Comparison of ENCODE assay signal across 8 mouse cellular contexts in the genomic region with DNA sequence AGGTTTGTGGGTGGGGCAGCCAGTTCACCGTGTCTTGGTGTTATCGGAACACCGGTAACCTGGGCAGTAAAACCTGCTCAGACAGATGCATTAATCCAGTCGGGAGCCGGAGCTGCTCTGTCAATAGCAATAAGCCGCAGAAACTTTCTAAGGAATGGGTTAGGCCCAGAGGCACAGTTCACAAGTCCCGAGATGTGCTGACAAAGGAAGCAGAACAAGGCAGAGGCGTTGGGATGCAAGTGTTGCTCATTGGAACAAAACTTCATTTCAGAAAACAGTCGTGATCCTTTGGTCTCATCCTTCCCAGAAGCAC. TPM values are rescaled to one million over a fixed set of nuclear protein-coding genes. Genes with fewer than 3 reads are reported as not detected.
DNase-seq lines count a peak whose midpoint lies in the region; ATAC-seq and TF ChIP-seq lines count a peak whose summit lies in the region.

No protein-coding gene starts in this region.

- peaks cover 25% of the 10 kb centered on the region for H3K4me1 ChIP-seq in forebrain, embryonic 12.5 days
- peaks cover 13% of the 10 kb centered on the region; the same call in 1 of the 2 replicates for H3K4me1 ChIP-seq in liver, embryonic 13.5 days (replicated peaks)

- no peaks in the 10 kb centered on the region for H3K79me3 ChIP-seq in C2C12 (ENCODE audit: low read depth)

- peak overlapping the region; percentile 97 for H3K4me2 ChIP-seq in forebrain, embryonic 12.5 days
- peak overlapping the region; percentile 79 for H3K4me2 ChIP-seq in liver, embryonic 13.5 days

- TF ChIP-seq CTCF in gastrocnemius, adult 2 months (IDR thresholded peaks at IDR 0.05) = no peak
- TF ChIP-seq CTCF in C2C12 (IDR thresholded peaks at IDR 0.05; ENCODE audit: control insufficient read depth, insufficient read depth, insufficient read length) = no peak

- no peaks in the 10 kb centered on the region for H3K79me2 ChIP-seq in C2C12 (ENCODE audit: control insufficient read depth, insufficient read depth)

- no peaks in the 10 kb centered on the region for H3K9me3 ChIP-seq in forebrain, embryonic 12.5 days
- H3K9me3 ChIP-seq in liver, embryonic 13.5 days (replicated peaks) = no peaks in the 10 kb centered on the region

- peak overlapping the region; percentile 90 for H3K27ac ChIP-seq in gastrocnemius, adult 2 months
- H3K27ac ChIP-seq in forebrain, embryonic 12.5 days = peak overlapping the region; percentile 56; the same call in 1 of the 2 replicates
- H3K27ac ChIP-seq in liver, embryonic 13.5 days = no peak overlapping the region

- H3K36me3 ChIP-seq in C2C12 (ENCODE audit: control insufficient read depth, insufficient read depth) = no peaks in the 10 kb centered on the region
- H3K36me3 ChIP-seq in forebrain, embryonic 12.5 days (replicated peaks) = no peaks in the 10 kb centered on the region
- H3K36me3 ChIP-seq in liver, embryonic 13.5 days = no peaks in the 10 kb centered on the region

- no peak for ATAC-seq in forebrain, embryonic 12.5 days (ENCODE audit: low FRiP score)
- ATAC-seq in liver, embryonic 13.5 days (ENCODE audit: low read depth) = no peak
- ATAC-seq in activated CD4-positive, CD25-positive, alpha-beta regulatory T cell, adult 4 months = no peak

- no peaks in the 10 kb centered on the region for H3K27me3 ChIP-seq in C2C12 (ENCODE audit: control insufficient read depth, insufficient read depth, insufficient read length)
- H3K27me3 ChIP-seq in forebrain, embryonic 12.5 days = peaks cover 31% of the 10 kb centered on the region
- peaks cover 47% of the 10 kb centered on the region for H3K27me3 ChIP-seq in liver, embryonic 13.5 days

- H3ac ChIP-seq in C2C12 (ENCODE audit: control insufficient read depth, insufficient read length, low read depth) = peak overlapping the region; percentile 77

- H3K4me3 ChIP-seq in gastrocnemius, adult 2 months = peak overlapping the region; percentile 91
- peak overlapping the region; percentile 42 for H3K4me3 ChIP-seq in C2C12 (ENCODE audit: insufficient read depth, poor library complexity, severe bottlenecking)
- H3K4me3 ChIP-seq in forebrain, embryonic 12.5 days (replicated peaks) = peak overlapping the region; percentile 63
- peak overlapping the region; percentile 62 for H3K4me3 ChIP-seq in liver, embryonic 13.5 days (replicated peaks)

- DNase-seq in gastrocnemius, adult 2 months = no peak
- no peak for DNase-seq in gastrocnemius, postnatal 4 days (ENCODE audit: low spot score in 2 of 2)
- no peak for DNase-seq in liver, embryonic 13.5 days
- DNase-seq in thymus, adult 18-20 months = no peak
- DNase-seq in left cerebral cortex, postnatal 14 days (ENCODE audit: low spot score in 2 of 2) = no peak

- H3K9ac ChIP-seq in forebrain, embryonic 12.5 days = peak overlapping the region; percentile 72
- H3K9ac ChIP-seq in liver, embryonic 13.5 days = peak overlapping the region; percentile 66

- intact Hi-C loops in gastrocnemius, adult 2 months (cut with DNase I) = loop anchor here (2.0 to 5.0 kb wide), 2 partner anchors 131 to 203 kb away; partner anchors contain the start of gene Tiparp
- intact Hi-C loops in left cerebral cortex, postnatal 14 days (cut with DNase I) = no loop called here

- 2% methylated on average over 9 of the region's 9 CpGs for WGBS in forebrain, embryonic 12.5 days
- 5% methylated on average over 9 of the region's 9 CpGs for WGBS in liver, embryonic 13.5 days (ENCODE audit: insufficient replicate concordance)

TF ChIP-seq in C2C12, 6 proteins besides CTCF, POLR2A, EP300 and RAD21:
- TF ChIP-seq MYOG (IDR thresholded peaks at IDR 0.05; ENCODE audit: control insufficient read depth, extremely low read depth, insufficient read length) = no peak
- TF ChIP-seq CEBPB (IDR thresholded peaks at IDR 0.05; ENCODE audit: low read depth) = no peak
- no peak for TF ChIP-seq MAX (IDR thresholded peaks at IDR 0.05)
- no peak for TF ChIP-seq FOSL1 (IDR thresholded peaks at IDR 0.05; ENCODE audit: insufficient read depth, low read length, poor library complexity, severe bottlenecking)
- TF ChIP-seq MYOD1 (IDR thresholded peaks at IDR 0.05; ENCODE audit: control insufficient read depth, insufficient read length, low read depth) = no peak
- no peak for TF ChIP-seq USF1 (IDR thresholded peaks at IDR 0.05; ENCODE audit: low read depth)

RNA-seq across cellular contexts. Expression of gene Lekr1, which starts 6.5 kb away (rescaled TPM):
- total RNA-seq in gastrocnemius, adult 2 months (2021) = under 1 TPM; 0.23 to 0.31 TPM
- 1 to 10 TPM; 2.2 to 2.8 TPM for total RNA-seq in gastrocnemius, postnatal 4 days (2021)
- 0.39 TPM for polyA plus RNA-seq in C2C12 (2012; fragmentation: generic; extraction: Trizol)
- polyA plus RNA-seq in forebrain, embryonic 12.5 days (2016; fragmentation: Nextera tagmentation; extraction: Ambion mirVana) = 6.0 and 7.0 TPM in 2 replicates
- 1.3 and 1.5 TPM in 2 replicates for polyA plus RNA-seq in liver, embryonic 13.5 days (2015; fragmentation: Nextera tagmentation; extraction: Ambion mirVana)
- 1 to 10 TPM in 1 of 2 experiments, under 1 TPM in 1; 0.46 to 1.7 TPM for polyA plus RNA-seq in activated CD4-positive, CD25-positive, alpha-beta regulatory T cell, adult 4 months (2017; shearing (Covaris generic))
- 1 to 10 TPM; 6.6 to 8.0 TPM for total RNA-seq in left cerebral cortex, postnatal 14 days (2021)
